Mouse (Mus musculus): Measurements from ENCODE around the gene Lamc1.
"Not testable (repeated sequence)": the region's sequence is repeated elsewhere in the genome, so short reads cannot be mapped to it uniquely, and the experiment has no call there.

Lamc1 gene

GRCm38 (mm10) chr1:153297774-153298363, 34.7 kb downstream of the Lamc1 start:
- not testable (repeated sequence) for DNase-seq (ENCODE audit: low read depth)

- no peak for DNase-seq (ENCODE audit: low read depth)
Observed at GRCm38 (mm10) chr1:153296035-153296434, 36.6 kb downstream of the Lamc1 start.

- DNase-seq (ENCODE audit: low read depth): no peak
Observed at GRCm38 (mm10) chr1:153292892-153293291, 39.7 kb downstream of the Lamc1 start.

GRCm38 (mm10) chr1:153292202-153292601, 40.4 kb downstream of the Lamc1 start:
- DNase-seq (ENCODE audit: low read depth): no peak

- no peak for DNase-seq (ENCODE audit: low read depth)
Observed at GRCm38 (mm10) chr1:153291416-153291815, 41.2 kb downstream of the Lamc1 start.

GRCm38 (mm10) chr1:153288010-153288409, 44.6 kb downstream of the Lamc1 start:
- DNase-seq (ENCODE audit: low read depth): no peak

GRCm38 (mm10) chr1:153287443-153287842, 45.1 kb downstream of the Lamc1 start:
- no peak for DNase-seq (ENCODE audit: low read depth)

GRCm38 (mm10) chr1:153286216-153286615, 46.4 kb downstream of the Lamc1 start:
- DNase-seq (ENCODE audit: low read depth): no peak

GRCm38 (mm10) chr1:153285188-153285587, 47.4 kb downstream of the Lamc1 start:
- DNase-seq (ENCODE audit: low read depth): no peak

- DNase-seq (ENCODE audit: low read depth): no peak
Observed at GRCm38 (mm10) chr1:153282342-153282975, 50.1 kb downstream of the Lamc1 start.

- DNase-seq (ENCODE audit: low read depth): no peak
Observed at GRCm38 (mm10) chr1:153281483-153281882, 51.1 kb downstream of the Lamc1 start.

- no peak for DNase-seq (ENCODE audit: low read depth)
Observed at GRCm38 (mm10) chr1:153280411-153280810, 52.2 kb downstream of the Lamc1 start.

GRCm38 (mm10) chr1:153278028-153278613, 54.5 kb downstream of the Lamc1 start:
- no peak for DNase-seq (ENCODE audit: low read depth)

GRCm38 (mm10) chr1:153275466-153275865, 57.1 kb downstream of the Lamc1 start:
- DNase-seq (ENCODE audit: low read depth): no peak

GRCm38 (mm10) chr1:153274611-153275010, 58.0 kb downstream of the Lamc1 start:
- DNase-seq (ENCODE audit: low read depth): no peak

GRCm38 (mm10) chr1:153273657-153274056, 58.9 kb downstream of the Lamc1 start:
- DNase-seq (ENCODE audit: low read depth): no peak

- DNase-seq (ENCODE audit: low read depth): no peak
Observed at GRCm38 (mm10) chr1:153270827-153271226, 61.8 kb downstream of the Lamc1 start.

- DNase-seq (ENCODE audit: low read depth): no peak
Observed at GRCm38 (mm10) chr1:153269681-153270080, 62.9 kb downstream of the Lamc1 start.

- DNase-seq (ENCODE audit: low read depth): no peak
Observed at GRCm38 (mm10) chr1:153268806-153269309, 63.7 kb downstream of the Lamc1 start.

- DNase-seq (ENCODE audit: low read depth): no peak
Observed at GRCm38 (mm10) chr1:153268306-153268705, 64.3 kb downstream of the Lamc1 start.

GRCm38 (mm10) chr1:153267730-153268129, 64.9 kb downstream of the Lamc1 start:
- no peak for DNase-seq (ENCODE audit: low read depth)

- no peak for DNase-seq (ENCODE audit: low read depth)
Observed at GRCm38 (mm10) chr1:153266891-153267290, 65.7 kb downstream of the Lamc1 start.

- DNase-seq (ENCODE audit: low read depth): no peak
Observed at GRCm38 (mm10) chr1:153265579-153265978, 67.0 kb downstream of the Lamc1 start.

All from naive thymus-derived CD4-positive, alpha-beta T cell, adult 2 months (primary cell).